8 mouse cellular contexts compared by ENCODE assay signal in the genomic region with DNA sequence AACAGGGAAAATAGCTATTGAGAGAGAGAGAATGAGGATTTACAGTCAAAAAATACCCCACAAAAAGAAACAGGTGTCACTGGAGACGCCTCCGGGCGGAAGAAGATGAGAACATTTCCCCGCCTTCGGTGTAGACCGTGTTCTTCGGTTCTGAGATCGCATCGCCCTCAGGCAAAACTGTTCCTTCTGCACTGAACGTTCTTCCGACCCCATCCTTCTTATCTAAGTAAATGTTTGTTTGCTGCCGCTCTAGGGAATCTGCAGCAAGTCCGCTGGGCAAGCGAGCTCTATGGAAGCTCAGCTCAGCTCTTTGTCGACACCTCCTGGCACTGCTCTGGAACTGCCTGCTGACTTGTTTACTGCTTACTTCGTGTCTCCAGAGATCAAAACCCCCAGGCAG. TPM values are rescaled to one million over a fixed set of nuclear protein-coding genes. Genes with fewer than 3 reads are reported as not detected.
DNase-seq lines count a peak whose midpoint lies in the region; ATAC-seq and TF ChIP-seq lines count a peak whose summit lies in the region.

No protein-coding gene starts in this region.

- no peaks in the 10 kb centered on the region for H3K36me3 ChIP-seq in embryonic facial prominence, embryonic 11.5 days (replicated peaks; ENCODE audit: control insufficient read depth, insufficient read depth, low read depth, low read length)
- H3K36me3 ChIP-seq in limb, embryonic 10.5 days = no peaks in the 10 kb centered on the region
- no peaks in the 10 kb centered on the region for H3K36me3 ChIP-seq in midbrain, embryonic 12.5 days
- no peaks in the 10 kb centered on the region for H3K36me3 ChIP-seq in small intestine, adult 2 months (ENCODE audit: control insufficient read depth, insufficient read depth, low read length)

- 2% methylated on average over 16 of the region's 16 CpGs for WGBS in embryonic facial prominence, embryonic 11.5 days
- WGBS in limb, embryonic 10.5 days = 2% methylated on average over 16 of the region's 16 CpGs
- 2% methylated on average over 16 of the region's 16 CpGs for WGBS in midbrain, embryonic 12.5 days
- under 1% methylated on average over 16 of the region's 16 CpGs for WGBS in small intestine, adult 2 months

- TF ChIP-seq CTCF in small intestine, adult 2 months (IDR thresholded peaks at IDR 0.05; ENCODE audit: extremely low read depth, insufficient read length, insufficient replicate concordance, low read depth, low read length) = peak; percentile 88

- no peaks in the 10 kb centered on the region for H3K27me3 ChIP-seq in embryonic facial prominence, embryonic 11.5 days (ENCODE audit: control insufficient read depth, insufficient read depth, low read length)
- no peaks in the 10 kb centered on the region for H3K27me3 ChIP-seq in limb, embryonic 10.5 days (ENCODE audit: low read depth, poor library complexity, severe bottlenecking)
- peaks cover 7% of the 10 kb centered on the region; the same call in 1 of the 2 replicates for H3K27me3 ChIP-seq in midbrain, embryonic 12.5 days
- H3K27me3 ChIP-seq in small intestine, adult 2 months (ENCODE audit: control insufficient read depth, insufficient read depth, low read length) = no peaks in the 10 kb centered on the region

- H3K4me3 ChIP-seq in embryonic facial prominence, embryonic 11.5 days (ENCODE audit: low read depth, low read length) = peak overlapping the region; percentile 31
- peak overlapping the region; percentile 49 for H3K4me3 ChIP-seq in limb, embryonic 10.5 days
- H3K4me3 ChIP-seq in midbrain, embryonic 12.5 days = peak overlapping the region; percentile 39
- peak overlapping the region; percentile 63 for H3K4me3 ChIP-seq in small intestine, adult 2 months (ENCODE audit: low read depth, low read length)

- peak overlapping the region; percentile 41 for H3K9ac ChIP-seq in embryonic facial prominence, embryonic 11.5 days (replicated peaks; ENCODE audit: low read length)
- H3K9ac ChIP-seq in midbrain, embryonic 12.5 days (replicated peaks) = 0 out of 2 replicates have a peak overlapping the region, but pooled peaks have one; percentile 29

- no peaks in the 10 kb centered on the region for H3K9me3 ChIP-seq in embryonic facial prominence, embryonic 11.5 days (replicated peaks; ENCODE audit: control insufficient read depth, low read length)
- H3K9me3 ChIP-seq in limb, embryonic 10.5 days (replicated peaks) = no peaks in the 10 kb centered on the region
- H3K9me3 ChIP-seq in midbrain, embryonic 12.5 days = no peaks in the 10 kb centered on the region

- no peak for TF ChIP-seq POLR2A in small intestine, adult 2 months (IDR thresholded peaks at IDR 0.05; ENCODE audit: low read depth, low read length)

- DNase-seq in 3134 (ENCODE audit: extremely low read depth, insufficient read length, low spot score) = peak; percentile 47
- DNase-seq in adrenal gland, postnatal 14 days = peak; percentile 85
- DNase-seq in embryonic facial prominence, embryonic 11.5 days (ENCODE audit: low spot score) = peak; percentile 90
- peak; percentile 75 to 82 for DNase-seq in heart, adult 18-20 months
- peak; percentile 77 for DNase-seq in kidney, adult 18-20 months
- peak; percentile 75 for DNase-seq in limb, embryonic 10.5 days (ENCODE audit: low spot score)

- 0 out of 2 replicates have a peak, but pooled peaks have one; percentile 24 for ATAC-seq in embryonic facial prominence, embryonic 11.5 days (replicated peaks; ENCODE audit: insufficient number of reproducible peaks, low FRiP score, low TSS enrichment, low read depth)
- peak; percentile 72 for ATAC-seq in midbrain, embryonic 12.5 days (ENCODE audit: low FRiP score, low read depth)

- no peak overlapping the region for H3K27ac ChIP-seq in embryonic facial prominence, embryonic 11.5 days (replicated peaks; ENCODE audit: low read depth, low read length)
- H3K27ac ChIP-seq in limb, embryonic 10.5 days = no peak overlapping the region
- no peak overlapping the region; the same call in 1 of the 2 replicates for H3K27ac ChIP-seq in midbrain, embryonic 12.5 days (replicated peaks)
- no peak overlapping the region for H3K27ac ChIP-seq in small intestine, adult 2 months (ENCODE audit: insufficient read depth, low read depth, low read length)

- H3K4me1 ChIP-seq in embryonic facial prominence, embryonic 11.5 days (ENCODE audit: control insufficient read depth, insufficient read depth, low read length) = no peaks in the 10 kb centered on the region
- H3K4me1 ChIP-seq in limb, embryonic 10.5 days = peaks cover 4% of the 10 kb centered on the region
- no peaks in the 10 kb centered on the region for H3K4me1 ChIP-seq in midbrain, embryonic 12.5 days
- H3K4me1 ChIP-seq in small intestine, adult 2 months (ENCODE audit: control insufficient read depth, insufficient read depth, insufficient read length, low read length) = no peaks in the 10 kb centered on the region

- peak overlapping the region; percentile 59 for H3K4me2 ChIP-seq in embryonic facial prominence, embryonic 11.5 days (ENCODE audit: low read depth, low read length)
- H3K4me2 ChIP-seq in midbrain, embryonic 12.5 days (replicated peaks) = peak overlapping the region; percentile 68

RNA-seq across cellular contexts. Expression of gene Abcc12, which starts 5.0 kb away (rescaled TPM):
- 0.15 TPM in 1 of 2 replicates, not detected in the other for total RNA-seq in adrenal gland, postnatal 14 days (2021)
- not detected in 2 replicates for polyA plus RNA-seq in embryonic facial prominence, embryonic 11.5 days (2014; fragmentation: Nextera tagmentation; extraction: Ambion mirVana)
- under 1 TPM in 1 of 2 experiments, not detected in 1; 0.10 TPM for total RNA-seq in heart, adult 18-20 months (2021)
- 0.04 and 0.16 TPM in 2 replicates for polyA plus RNA-seq in limb, embryonic 10.5 days (2016; fragmentation: Nextera tagmentation; extraction: Ambion mirVana)
- 0.06 and 0.07 TPM in 2 replicates for polyA plus RNA-seq in midbrain, embryonic 12.5 days (2016; fragmentation: Nextera tagmentation; extraction: Ambion mirVana)
- 0.03 TPM in 1 of 2 replicates, not detected in the other for polyA plus RNA-seq in small intestine, adult 2 months (2012; rRNA removed)

RNA-seq across cellular contexts. Expression of gene Lonp2, which starts 38.3 kb away (rescaled TPM):
- total RNA-seq in adrenal gland, postnatal 14 days (2021) = 123 and 136 TPM in 2 replicates
- 67.0 and 67.3 TPM in 2 replicates for polyA plus RNA-seq in embryonic facial prominence, embryonic 11.5 days (2014; fragmentation: Nextera tagmentation; extraction: Ambion mirVana)
- total RNA-seq in heart, adult 18-20 months (2021) = 10 to 100 TPM; 79.4 to 86.7 TPM
- 39.5 and 53.0 TPM in 2 replicates for polyA plus RNA-seq in limb, embryonic 10.5 days (2016; fragmentation: Nextera tagmentation; extraction: Ambion mirVana)
- 75.9 and 76.7 TPM in 2 replicates for polyA plus RNA-seq in midbrain, embryonic 12.5 days (2016; fragmentation: Nextera tagmentation; extraction: Ambion mirVana)
- polyA plus RNA-seq in small intestine, adult 2 months (2012; rRNA removed) = 23.8 and 59.5 TPM in 2 replicates
